Mouse (Mus musculus): ENCODE measurements at regions not wholly inside any gene's neighbourhood (a gene's known extent, or its start where the extent isn't known, plus 50 kb on each side); places are given as distances from the start of the nearest gene placed in this dataset.

GRCm38 (mm10) chr7:96081676-96082075 is 89.4 kb upstream of the Tenm4 start:
- no peak for DNase-seq (ENCODE audit: low spot score in 2 of 2)

- no peak for DNase-seq (ENCODE audit: low spot score in 2 of 2)
Observed at GRCm38 (mm10) chr7:96095185-96095584, 75.9 kb upstream of the Tenm4 start.

- no peak for DNase-seq (ENCODE audit: low spot score in 2 of 2)
Observed at GRCm38 (mm10) chr7:96095752-96096151, 75.3 kb upstream of the Tenm4 start.

GRCm38 (mm10) chr7:96098686-96099376 is 72.2 kb upstream of the Tenm4 start:
- no peak for DNase-seq (ENCODE audit: low spot score in 2 of 2)

- DNase-seq (ENCODE audit: low spot score in 2 of 2), result no peak
Observed at GRCm38 (mm10) chr7:96102727-96103126, 68.3 kb upstream of the Tenm4 start.

- DNase-seq (ENCODE audit: low spot score in 2 of 2), result no peak
Observed at GRCm38 (mm10) chr7:96108768-96109167, 62.3 kb upstream of the Tenm4 start.

DNA sequence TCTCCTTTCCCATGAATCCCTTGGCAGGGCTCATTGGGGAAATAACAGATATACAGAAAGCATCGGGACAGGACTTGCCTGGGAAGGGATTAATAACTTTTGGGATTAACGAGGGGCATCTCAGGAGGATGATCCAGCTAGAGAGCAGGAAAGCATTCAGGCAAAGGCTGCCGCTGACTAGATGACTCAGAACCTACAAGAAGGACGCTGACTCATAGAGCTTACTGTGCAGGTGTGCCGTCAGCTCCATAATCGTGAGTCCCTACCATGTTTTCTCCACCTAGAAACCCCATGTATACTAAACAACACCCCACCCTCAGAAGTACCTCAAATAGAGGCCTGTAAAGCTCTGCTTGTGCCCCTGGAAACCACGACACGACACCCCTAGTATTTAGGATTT is 50.9 kb upstream of the Tenm4 start:
- no peak for DNase-seq (ENCODE audit: low spot score in 2 of 2)

Measured in thymus, postnatal 10 days (tissue).